Mouse (Mus musculus): Measurements from ENCODE around the gene Dpp9.

The Dpp9 gene

GRCm38 (mm10) chr17:56175416-56175815, 43.3 kb downstream of the Dpp9 start:
- DNase-seq = no peak

GRCm38 (mm10) chr17:56173401-56174046, 45.2 kb downstream of the Dpp9 start:
- DNase-seq = no peak

- DNase-seq = no peak
These were observed 46.8 kb downstream of the Dpp9 start for GRCm38 (mm10) chr17:56171881-56172280.

GRCm38 (mm10) chr17:56171456-56171855, 47.2 kb downstream of the Dpp9 start:
- DNase-seq = no peak

- no peak for DNase-seq
These were observed 48.1 kb downstream of the Dpp9 start for GRCm38 (mm10) chr17:56170636-56171035.

GRCm38 (mm10) chr17:56169830-56170229, 48.9 kb downstream of the Dpp9 start:
- DNase-seq = no peak

GRCm38 (mm10) chr17:56165671-56166070, 53.0 kb downstream of the Dpp9 start:
- peak; percentile 66 for DNase-seq

GRCm38 (mm10) chr17:56164510-56164909, 54.2 kb downstream of the Dpp9 start:
- no peak for DNase-seq

GRCm38 (mm10) chr17:56163523-56164102, 55.1 kb downstream of the Dpp9 start:
- DNase-seq = no peak

- peak; percentile 96 for DNase-seq
These were observed 56.4 kb downstream of the Dpp9 start, which contains the start of gene Tnfaip8l1 for GRCm38 (mm10) chr17:56162231-56162774. Tnfaip8l1 (plus strand) TSS chr17:56162477.

- peak; percentile 79 for DNase-seq
These were observed 59.0 kb downstream of the Dpp9 start for GRCm38 (mm10) chr17:56159729-56160128.

- DNase-seq = peak; percentile 93
These were observed 65.1 kb downstream of the Dpp9 start for GRCm38 (mm10) chr17:56153643-56154042.

GRCm38 (mm10) chr17:56149897-56150296, 68.8 kb downstream of the Dpp9 start:
- no peak for DNase-seq

GRCm38 (mm10) chr17:56148790-56149618, 69.7 kb downstream of the Dpp9 start:
- peak; percentile 44 for DNase-seq

GRCm38 (mm10) chr17:56148280-56148679, 70.4 kb downstream of the Dpp9 start:
- DNase-seq = no peak

GRCm38 (mm10) chr17:56147420-56147819, 71.3 kb downstream of the Dpp9 start:
- DNase-seq = peak; percentile 53

GRCm38 (mm10) chr17:56146131-56146530, 72.6 kb downstream of the Dpp9 start:
- no peak for DNase-seq

- DNase-seq = no peak
These were observed 74.2 kb downstream of the Dpp9 start for GRCm38 (mm10) chr17:56144546-56144945.

- DNase-seq = peak; percentile 80
These were observed 76.8 kb downstream of the Dpp9 start for GRCm38 (mm10) chr17:56141702-56142605.

- peak; percentile 79 for DNase-seq
These were observed 78.7 kb downstream of the Dpp9 start, which contains the start of gene Sema6b for GRCm38 (mm10) chr17:56139858-56140595. Sema6b (minus strand) TSS chr17:56140343.

GRCm38 (mm10) chr17:56139355-56139754, 79.3 kb downstream of the Dpp9 start:
- DNase-seq = no peak

Measured in retina, postnatal 1 day (tissue).